Mouse (Mus musculus) lung, postnatal 0 days (tissue): ENCODE data around the gene H2afv. TPM values are rescaled to one million over a fixed set of nuclear protein-coding genes. Genes with fewer than 3 reads are reported as not detected.

ENCODE experiments used
- ATAC-seq: fragments of 200-750 bp; cut with Nextera tagmentation; 2 replicates; pipeline ENCODE4 v1.8.0; 2017; ENCODE audit warnings: moderate library complexity
- DNase-seq: peaks from one replicate; pipeline ENCODE4 v3.0.0-alpha.2; 2016; ENCODE audit warnings: low spot score
- H3K27ac ChIP-seq: fragments of 300-500 bp; sonication (generic); 2 replicates; pipeline ENCODE4 v1.5.1; 2014; ENCODE audit warnings: antibody characterized with exemption, mild to moderate bottlenecking, low read length, mixed read lengths
- H3K27me3 ChIP-seq: fragments of 300-500 bp; sonication (generic); replicated peaks from 2 replicates; pipeline ENCODE4 v1.6.1; 2014; ENCODE audit warnings: low read length, mixed read lengths; ENCODE audit not compliant: insufficient read depth
- H3K36me3 ChIP-seq: fragments of 300-500 bp; sonication (generic); 2 replicates; pipeline ENCODE4 v1.6.1; 2014; ENCODE audit warnings: low read length, mixed read lengths; ENCODE audit not compliant: insufficient read depth
- H3K4me1 ChIP-seq: fragments of 300-500 bp; sonication (generic); 2 replicates; pipeline ENCODE4 v1.6.1; 2014; ENCODE audit warnings: antibody characterized with exemption, low read depth, low read length, mixed read lengths; ENCODE audit not compliant: insufficient read depth
- H3K4me2 ChIP-seq: fragments of 300-500 bp; sonication (generic); replicated peaks from 2 replicates; pipeline ENCODE4 v1.6.1; 2014; ENCODE audit warnings: low read depth, mild to moderate bottlenecking, low read length, moderate library complexity, mixed read lengths
- H3K4me3 ChIP-seq: fragments of 300-500 bp; sonication (generic); 2 replicates; pipeline ENCODE4 v1.5.1; 2014; ENCODE audit warnings: low read depth, low read length
- H3K9ac ChIP-seq: fragments of 300-500 bp; sonication (generic); replicated peaks from 2 replicates; pipeline ENCODE4 v1.6.1; 2014; ENCODE audit warnings: low read depth, mild to moderate bottlenecking
- H3K9me3 ChIP-seq: fragments of 300-500 bp; sonication (generic); 2 replicates; pipeline ENCODE4 v1.6.1; 2016; ENCODE audit warnings: low read length, mixed read lengths
- CTCF ChIP-seq: IDR thresholded peaks from 2 replicates; pipeline ENCODE4 v1.5.1; 2016; ENCODE audit warnings: antibody characterized with exemption, mild to moderate bottlenecking
- EP300 ChIP-seq: IDR thresholded peaks from 2 replicates; pipeline ENCODE4 v1.6.1; 2016; ENCODE audit warnings: antibody characterized with exemption, mild to moderate bottlenecking, control low read depth
- WGBS: fragments of 180-500 bp; shearing (Covaris S2); extraction: QIAGEN DNeasy Blood & Tissue Kit; methylation state at CpG from one replicate; pipeline ENCODE4 v1.1.7; 2014; 5-methylcytosine and 5-hydroxymethylcytosine counted together
- polyA plus RNA-seq: library from polyadenylated mRNA; unstranded; fragments of >200 nt; fragmentation: Nextera tagmentation; extraction: Ambion mirVana; gene quantifications from 2 replicates; pipeline ENCODE4 v1.2.1, GENCODE M21; 2015

H2afv gene
- polyA plus RNA-seq, 1 experiment from 2014 or later, result 268 TPM

DNA sequence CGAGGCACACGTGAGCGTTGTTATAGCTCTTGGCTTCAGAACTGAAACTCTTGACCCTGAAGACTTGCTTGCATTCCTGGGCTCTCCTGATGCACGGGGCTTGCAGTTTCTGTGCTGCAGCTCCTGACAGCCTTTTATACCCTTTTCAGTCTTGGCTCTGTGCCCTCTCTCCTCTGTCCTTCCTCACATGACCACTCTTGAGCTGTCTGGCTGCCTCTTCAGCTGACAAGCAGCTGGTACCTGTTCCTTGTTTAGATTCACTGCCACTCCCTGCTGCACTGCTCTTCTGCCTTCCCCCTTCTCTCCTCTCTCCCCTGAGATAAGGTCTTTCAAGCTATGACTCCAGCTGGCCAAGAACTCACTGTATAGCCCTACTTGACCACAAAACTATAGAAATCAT is 3.2 kb upstream of the H2afv start:
- 49% methylated on average over 4 of the region's 4 CpGs for WGBS
- H3K4me1 ChIP-seq, result peaks cover 3% of the 10 kb centered on the region; the same call in 1 of the 2 replicates
- 0 out of 2 replicates have a peak overlapping the region, but pooled peaks have one; percentile 33 for H3K27ac ChIP-seq
- no peak overlapping the region for H3K4me3 ChIP-seq
- no peaks in the 10 kb centered on the region for H3K36me3 ChIP-seq
- H3K27me3 ChIP-seq, result no peaks in the 10 kb centered on the region
- H3K9me3 ChIP-seq, result no peaks in the 10 kb centered on the region
- ATAC-seq, result no peak
- no peak for TF ChIP-seq EP300
- no peak for TF ChIP-seq CTCF
- DNase-seq, result peak; percentile 46
- no peak overlapping the region for H3K4me2 ChIP-seq
- H3K9ac ChIP-seq, result no peak overlapping the region

DNA sequence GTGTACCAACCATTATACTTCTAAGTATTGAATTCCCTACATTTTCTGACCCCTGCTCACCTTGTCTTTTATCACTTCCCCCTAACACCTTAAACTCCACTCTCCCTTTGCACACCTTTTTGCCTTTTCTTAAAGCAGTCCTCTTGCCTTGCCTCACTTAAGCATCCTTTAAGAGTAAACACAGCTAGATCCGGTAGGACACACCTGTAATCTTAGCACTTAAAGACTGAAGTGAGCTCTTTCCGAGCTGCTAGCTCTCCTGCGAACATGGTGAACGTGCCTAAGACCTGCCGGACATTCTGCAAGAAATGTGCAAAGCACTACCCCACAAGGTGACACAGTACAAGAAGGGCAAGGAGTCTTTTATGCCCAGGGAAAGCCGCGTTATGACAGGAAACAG is 1.7 kb upstream of the H2afv start:
- ATAC-seq (no peak), DNase-seq (peak; percentile 62)
- Histone ChIP-seq H3K36me3 (no peaks in the 10 kb centered on the region), H3K9ac (no peak overlapping the region), H3K27me3 (no peaks in the 10 kb centered on the region), H3K27ac (no peak overlapping the region), H3K4me2 (no peak overlapping the region), H3K4me1 (peaks cover 3% of the 10 kb centered on the region; the same call in 1 of the 2 replicates), H3K9me3 (no peaks in the 10 kb centered on the region), H3K4me3 (no peak overlapping the region)
- WGBS, result 55% methylated on average over 7 of the region's 7 CpGs
- no peak for TF ChIP-seq CTCF
- no peak for TF ChIP-seq EP300

- Histone ChIP-seq H3K27ac (no peak overlapping the region), H3K4me2 (no peak overlapping the region), H3K4me3 (no peak overlapping the region)
Observed at GRCm38 (mm10) chr11:6445441-6445840, 1.2 kb upstream of the H2afv start.

GRCm38 (mm10) chr11:6443727-6444076 is 541 bp downstream of the H2afv start:
- Histone ChIP-seq H3K27ac (peak overlapping the region; percentile 98), H3K4me2 (peak overlapping the region; percentile 40), H3K36me3 (no peaks in the 10 kb centered on the region), H3K27me3 (no peaks in the 10 kb centered on the region), H3K4me3 (peak overlapping the region; percentile 85), H3K9me3 (no peaks in the 10 kb centered on the region), H3K9ac (peak overlapping the region; percentile 60), H3K4me1 (peaks cover 3% of the 10 kb centered on the region; the same call in 1 of the 2 replicates)
- no peak for TF ChIP-seq CTCF
- TF ChIP-seq EP300, result no peak
- WGBS, result 1% methylated on average over 10 of the region's 10 CpGs
- DNase-seq (no peak), ATAC-seq (no peak)

More at GRCm38 (mm10) chr11:6445441-6445840, 1.2 kb upstream of the H2afv start:
- Histone ChIP-seq H3K27me3 (no peaks in the 10 kb centered on the region), H3K9ac (no peak overlapping the region), H3K9me3 (no peaks in the 10 kb centered on the region), H3K36me3 (no peaks in the 10 kb centered on the region), H3K4me1 (peaks cover 3% of the 10 kb centered on the region; the same call in 1 of the 2 replicates)
- 57% methylated on average over 4 of the region's 4 CpGs for WGBS
- no peak for ATAC-seq
- no peak for DNase-seq
- TF ChIP-seq EP300, result no peak
- TF ChIP-seq CTCF, result peak; percentile 23

GRCm38 (mm10) chr11:6443102-6443501 is 1.1 kb downstream of the H2afv start:
- no peaks in the 10 kb centered on the region for H3K27me3 ChIP-seq
- DNase-seq (no peak), ATAC-seq (no peak)
- TF ChIP-seq CTCF (no peak), EP300 (no peak)
- peak overlapping the region; percentile 60 for H3K9ac ChIP-seq
- H3K36me3 ChIP-seq, result 0 out of 2 replicates have a peak, but pooled peaks cover 1% of the 10 kb centered on the region
- no peaks in the 10 kb centered on the region for H3K9me3 ChIP-seq
- peak overlapping the region; percentile 40 for H3K4me2 ChIP-seq
- peak overlapping the region; percentile 98; the same call in 1 of the 2 replicates for H3K27ac ChIP-seq
- 34% methylated on average over 4 of the region's 4 CpGs for WGBS
- peak overlapping the region; percentile 85 for H3K4me3 ChIP-seq
- H3K4me1 ChIP-seq, result peaks cover 3% of the 10 kb centered on the region; the same call in 1 of the 2 replicates

GRCm38 (mm10) chr11:6442566-6442965 is 1.7 kb downstream of the H2afv start:
- no peaks in the 10 kb centered on the region for H3K27me3 ChIP-seq
- no peak overlapping the region for H3K9ac ChIP-seq
- no peak for TF ChIP-seq EP300
- TF ChIP-seq CTCF, result no peak
- no peak overlapping the region for H3K4me3 ChIP-seq
- H3K4me1 ChIP-seq, result peaks cover 3% of the 10 kb centered on the region; the same call in 1 of the 2 replicates
- 0 out of 2 replicates have a peak, but pooled peaks cover 5% of the 10 kb centered on the region for H3K36me3 ChIP-seq
- no peak for ATAC-seq
- H3K27ac ChIP-seq, result no peak overlapping the region
- WGBS, result 94% methylated on average over 4 of the region's 4 CpGs
- DNase-seq, result no peak
- no peaks in the 10 kb centered on the region for H3K9me3 ChIP-seq
- H3K4me2 ChIP-seq, result no peak overlapping the region

DNA sequence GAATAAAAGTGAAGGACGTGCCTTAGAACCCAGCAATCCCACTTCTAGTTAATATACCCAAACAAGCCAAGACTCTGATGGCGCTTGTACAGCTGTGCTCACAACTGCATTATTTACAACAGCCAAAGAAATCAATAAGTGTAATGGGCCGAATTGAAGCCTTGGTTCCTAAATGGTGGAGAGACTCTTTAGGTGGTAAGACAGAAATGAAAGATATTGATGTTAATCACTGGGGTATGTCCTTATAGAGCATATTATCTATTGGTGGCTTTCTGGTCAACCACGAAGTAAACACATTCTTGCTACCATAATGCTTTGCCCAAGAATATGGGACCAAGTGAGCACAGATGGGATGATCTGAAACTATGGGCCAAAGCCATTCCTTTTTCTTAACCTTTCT is 4.1 kb downstream of the H2afv start:
- Histone ChIP-seq H3K4me1 (peaks cover 3% of the 10 kb centered on the region; the same call in 1 of the 2 replicates), H3K9me3 (no peaks in the 10 kb centered on the region), H3K4me3 (no peak overlapping the region), H3K36me3 (peaks cover 13% of the 10 kb centered on the region; the same call in 1 of the 2 replicates), H3K9ac (no peak overlapping the region), H3K27ac (no peak overlapping the region), H3K4me2 (no peak overlapping the region), H3K27me3 (no peaks in the 10 kb centered on the region)
- DNase-seq (no peak), ATAC-seq (no peak)
- WGBS, result 94% methylated on average over 4 of the region's 4 CpGs
- TF ChIP-seq EP300, result no peak
- no peak for TF ChIP-seq CTCF
